Mouse (Mus musculus) liver, embryonic 16.5 days (tissue): ENCODE data around the gene Phf21a. TPM values are rescaled to one million over a fixed set of nuclear protein-coding genes. Genes with fewer than 3 reads are reported as not detected.
"Not testable (repeated sequence)": the region's sequence is repeated elsewhere in the genome, so short reads cannot be mapped to it uniquely, and the experiment has no call there.

Experiments
- ATAC-seq: fragments of 200-750 bp; cut with Nextera tagmentation; 2 replicates; pipeline ENCODE4 v1.8.0; 2017; ENCODE audit warnings: low read depth, mild to moderate bottlenecking, moderate number of reproducible peaks, moderate library complexity
- H3K27ac ChIP-seq: fragments of 300-500 bp; sonication (generic); 2 replicates; pipeline ENCODE4 v1.5.1; 2014; ENCODE audit warnings: mild to moderate bottlenecking, low read length
- H3K27me3 ChIP-seq: fragments of 300-500 bp; sonication (generic); 2 replicates; pipeline ENCODE4 v1.6.1; 2014; ENCODE audit warnings: low read depth, low read length, mixed read lengths; ENCODE audit not compliant: control insufficient read depth, insufficient read depth
- H3K36me3 ChIP-seq: fragments of 300-500 bp; sonication (generic); 2 replicates; pipeline ENCODE4 v1.6.1; 2014; ENCODE audit warnings: mild to moderate bottlenecking; ENCODE audit not compliant: control insufficient read depth, insufficient read depth
- H3K4me1 ChIP-seq: fragments of 300-500 bp; sonication (generic); 2 replicates; pipeline ENCODE4 v1.6.1; 2014; ENCODE audit warnings: low read depth, low read length, mixed read lengths; ENCODE audit not compliant: control insufficient read depth
- H3K4me2 ChIP-seq: fragments of 300-500 bp; sonication (generic); 2 replicates; pipeline ENCODE4 v1.6.1; 2014; ENCODE audit warnings: low read depth, low read length, mixed read lengths
- H3K4me3 ChIP-seq: fragments of 300-500 bp; sonication (generic); 2 replicates; pipeline ENCODE4 v1.5.1; 2014; ENCODE audit warnings: low read depth, mild to moderate bottlenecking, low read length
- H3K9ac ChIP-seq: fragments of 300-500 bp; sonication (generic); 2 replicates; pipeline ENCODE4 v1.6.1; 2014; ENCODE audit warnings: low read depth, low read length
- H3K9me3 ChIP-seq: fragments of 300-500 bp; sonication (generic); replicated peaks from 2 replicates; pipeline ENCODE4 v1.6.1; 2016; ENCODE audit warnings: low read length; ENCODE audit not compliant: control insufficient read depth
- WGBS: fragments of 180-500 bp; shearing (Covaris S2); extraction: QIAGEN DNeasy Blood & Tissue Kit; methylation state at CpG from one replicate; pipeline ENCODE4 v1.1.7; 2014; ENCODE audit not compliant: insufficient replicate concordance; 5-methylcytosine and 5-hydroxymethylcytosine counted together
- polyA plus RNA-seq: library from polyadenylated mRNA; unstranded; fragments of >200 nt; fragmentation: Nextera tagmentation; extraction: Ambion mirVana; gene quantifications from 2 replicates; pipeline ENCODE4 v1.2.1, GENCODE M21; 2015

The Phf21a gene
- polyA plus RNA-seq, 1 experiment from 2014 or later = 2.8 TPM

DNA sequence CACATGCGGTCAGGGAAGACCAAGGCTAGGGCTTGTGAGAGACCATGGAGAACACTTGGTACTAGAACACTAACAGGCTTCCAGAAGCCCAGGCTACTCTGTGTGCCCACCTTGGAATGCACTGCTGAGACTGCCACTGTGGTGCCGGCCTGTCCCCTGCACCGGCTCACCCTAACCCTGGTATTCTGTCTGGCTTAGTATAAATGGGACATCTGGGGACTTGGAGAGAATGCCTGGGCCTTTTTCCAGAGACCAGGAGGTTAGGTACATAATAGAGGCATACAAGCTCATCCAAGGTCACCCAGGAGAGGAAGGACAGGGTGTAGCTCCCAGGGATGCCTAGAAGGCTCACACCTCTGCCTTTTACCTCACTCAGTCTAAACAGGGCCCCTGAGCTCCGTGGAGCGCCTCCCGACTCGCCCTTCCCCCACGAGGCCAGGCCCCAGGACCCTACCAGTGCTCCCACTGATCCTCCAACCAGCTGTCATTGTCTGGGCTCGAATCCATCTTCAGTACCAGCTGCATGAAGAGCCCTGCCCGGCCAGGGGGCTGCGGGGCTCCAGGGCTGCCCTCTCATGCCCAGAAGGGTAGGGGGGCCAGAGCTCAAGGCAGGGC, 298.9 kb downstream of the Phf21a start:
- Histone ChIP-seq H3K27me3 (peaks cover 66% of the 10 kb centered on the region), H3K36me3 (no peaks in the 10 kb centered on the region), H3K4me2 (peak overlapping the region; percentile 11; the same call in 1 of the 2 replicates), H3K27ac (no peak overlapping the region), H3K4me1 (peaks cover 6% of the 10 kb centered on the region), H3K9me3 (no peaks in the 10 kb centered on the region), H3K4me3 (peak overlapping the region; percentile 30), H3K9ac (no peak overlapping the region)
- 34% methylated on average over 11 of the region's 11 CpGs for WGBS
- ATAC-seq = no peak

DNA sequence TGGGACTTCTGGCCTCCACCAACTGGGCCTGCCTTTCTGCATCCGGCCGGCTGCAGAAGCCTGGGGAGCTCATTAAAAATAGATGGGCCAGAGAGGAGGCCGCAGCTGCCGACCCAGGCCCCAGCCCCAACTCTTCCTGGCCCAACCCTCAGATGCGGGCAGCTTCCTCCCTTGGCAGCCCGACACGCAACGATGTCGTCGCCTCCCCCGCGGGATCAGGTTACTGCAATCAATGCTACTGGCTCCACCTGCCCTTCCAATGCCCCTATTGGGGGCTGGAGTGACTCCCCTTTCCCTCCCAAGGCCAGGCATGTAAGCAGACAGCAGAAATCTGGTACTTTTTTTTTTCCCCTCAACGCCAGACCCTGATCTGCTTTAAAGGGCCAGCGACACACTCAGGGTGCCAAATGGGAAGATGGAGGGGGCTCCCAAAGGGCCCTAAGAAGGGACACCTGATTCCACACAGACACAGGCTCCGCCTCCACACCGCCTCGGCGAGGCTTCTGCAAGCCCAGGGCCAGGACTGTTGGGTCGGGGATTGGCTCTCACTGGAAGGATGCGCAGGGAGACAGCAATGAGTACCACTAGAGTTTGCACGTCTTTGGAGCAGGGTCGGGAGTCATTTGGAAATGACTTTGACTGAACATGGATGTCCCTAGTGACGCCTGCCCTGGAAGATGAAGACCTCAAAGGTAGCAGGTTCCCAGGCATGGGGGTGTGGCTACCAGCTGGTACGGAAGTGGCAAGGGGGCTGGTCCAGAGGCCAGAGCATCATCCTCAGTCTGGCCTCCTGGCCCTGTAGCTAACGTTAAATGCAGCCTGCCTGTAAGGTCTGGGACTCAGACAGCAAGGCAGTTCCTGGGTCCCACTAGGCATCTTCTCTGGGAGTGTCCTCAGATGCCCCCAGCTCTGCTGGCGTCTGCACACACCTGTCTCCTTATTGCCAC, 299.7 kb downstream of the Phf21a start:
- WGBS = 6% methylated on average over 26 of the region's 26 CpGs
- no peaks in the 10 kb centered on the region for H3K36me3 ChIP-seq
- H3K4me3 ChIP-seq = peak overlapping the region; percentile 30
- H3K4me2 ChIP-seq = peak overlapping the region; percentile 11; the same call in 1 of the 2 replicates
- ATAC-seq = no peak
- H3K27ac ChIP-seq = no peak overlapping the region
- H3K9ac ChIP-seq = no peak overlapping the region
- no peaks in the 10 kb centered on the region for H3K9me3 ChIP-seq
- H3K27me3 ChIP-seq = peaks cover 62% of the 10 kb centered on the region
- H3K4me1 ChIP-seq = peaks cover 6% of the 10 kb centered on the region

DNA sequence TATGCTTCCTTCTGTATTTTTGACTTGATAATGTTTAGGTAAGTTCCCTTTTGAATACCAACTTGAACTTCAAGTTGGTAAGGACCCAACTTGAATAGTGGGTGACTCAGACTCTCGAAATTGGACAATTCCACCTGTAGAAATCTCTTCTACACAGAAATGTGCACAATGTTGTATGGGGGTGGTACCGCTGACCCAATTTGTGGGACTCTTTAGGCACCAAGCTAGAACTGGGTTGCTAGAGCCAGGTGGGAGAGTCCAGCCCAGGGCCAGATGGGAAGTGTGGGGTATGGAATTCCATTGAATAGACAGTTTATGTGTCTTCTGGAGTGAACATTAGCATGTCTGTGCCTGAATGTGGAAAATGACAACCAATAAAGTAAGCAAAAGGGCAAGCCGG, 302.6 kb downstream of the Phf21a start:
- WGBS = 63% methylated on average over 3 of the region's 3 CpGs
- H3K27me3 ChIP-seq = peaks cover 39% of the 10 kb centered on the region
- ATAC-seq = no peak

DNA sequence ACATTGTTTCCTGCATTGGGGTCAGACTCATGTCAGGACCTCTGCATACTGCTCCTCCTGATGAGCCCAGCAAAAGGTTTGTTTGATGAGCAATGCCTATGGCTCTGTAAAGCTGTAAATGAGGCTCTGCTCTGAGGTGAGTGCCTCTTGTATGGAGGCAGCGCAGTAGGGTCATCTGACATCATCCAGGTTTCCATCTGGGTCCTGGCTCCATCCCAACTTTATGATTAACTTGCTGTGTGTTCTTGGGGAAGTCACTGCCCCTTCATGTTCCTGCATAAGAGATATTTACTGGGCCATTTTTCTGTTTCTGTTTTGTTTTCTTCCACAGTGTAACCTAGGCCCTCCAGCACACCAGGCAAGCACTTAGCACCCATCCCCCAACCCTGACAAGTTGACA, 304.5 kb downstream of the Phf21a start:
- Histone ChIP-seq H3K9me3 (no peaks in the 10 kb centered on the region), H3K27ac (no peak overlapping the region), H3K36me3 (no peaks in the 10 kb centered on the region), H3K9ac (no peak overlapping the region), H3K27me3 (peaks cover 32% of the 10 kb centered on the region), H3K4me3 (no peak overlapping the region), H3K4me2 (no peak overlapping the region), H3K4me1 (no peaks in the 10 kb centered on the region; the same call in 1 of the 2 replicates)
- no peak for ATAC-seq
- 61% methylated on average over 1 of the region's 1 CpGs for whole genome bisulfite sequencing

More for the DNA sequence above, 302.6 kb downstream of the Phf21a start:
- no peak overlapping the region for H3K4me3 ChIP-seq
- H3K27ac ChIP-seq = no peak overlapping the region
- no peak overlapping the region for H3K4me2 ChIP-seq
- H3K36me3 ChIP-seq = no peaks in the 10 kb centered on the region
- no peak overlapping the region for H3K9ac ChIP-seq
- H3K9me3 ChIP-seq = no peaks in the 10 kb centered on the region
- H3K4me1 ChIP-seq = peaks cover under 1% of the 10 kb centered on the region

DNA sequence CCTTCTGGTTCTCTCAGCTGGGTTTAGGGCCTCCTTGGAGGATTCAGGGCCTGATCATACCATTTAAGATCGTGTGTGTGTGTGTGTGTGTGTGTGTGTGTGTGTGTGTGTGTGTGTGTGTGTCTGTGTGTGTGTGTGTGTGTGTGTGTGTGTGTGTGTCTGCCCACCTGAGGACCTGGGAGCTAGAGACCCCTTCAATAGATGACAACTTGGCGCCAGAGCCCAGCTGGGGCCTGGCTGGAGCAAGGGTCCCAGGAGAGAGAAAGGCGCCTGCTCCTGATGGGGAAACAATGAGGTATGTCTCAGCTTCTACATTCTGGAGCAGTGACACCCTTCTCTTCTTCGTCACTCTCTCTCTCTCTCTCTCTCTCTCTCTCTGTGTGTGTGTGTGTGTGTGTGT, 307.0 kb downstream of the Phf21a start:
- not testable (repeated sequence) for H3K27ac ChIP-seq, H3K4me1 ChIP-seq, ATAC-seq, H3K36me3 ChIP-seq, H3K4me2 ChIP-seq, H3K9me3 ChIP-seq, H3K9ac ChIP-seq, H3K4me3 ChIP-seq
- WGBS = 71% methylated on average over 4 of the region's 4 CpGs
- peaks cover 16% of the 10 kb centered on the region for H3K27me3 ChIP-seq

DNA sequence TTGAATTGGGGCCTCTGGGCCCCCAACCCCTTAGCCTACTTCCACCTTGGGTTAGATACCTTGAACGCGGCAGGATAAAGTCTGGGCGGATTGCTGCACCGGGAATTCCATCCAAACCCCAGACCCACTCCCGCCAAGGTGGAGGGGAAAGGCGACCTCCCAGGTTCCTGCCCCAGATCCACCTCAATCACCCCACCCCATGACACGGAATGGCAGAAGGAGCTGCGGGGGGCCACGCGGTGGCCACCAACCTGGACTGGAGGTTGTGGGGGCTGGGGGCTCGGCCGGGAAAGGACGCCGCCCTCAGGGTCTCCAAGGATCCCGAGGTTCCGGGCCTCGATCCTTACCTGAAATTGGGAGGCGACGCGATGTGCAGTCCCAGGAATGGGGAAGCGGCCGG, 307.8 kb downstream of the Phf21a start:
- WGBS = 6% methylated on average over 22 of the region's 22 CpGs
- Histone ChIP-seq H3K4me1 (no peaks in the 10 kb centered on the region; the same call in 1 of the 2 replicates), H3K36me3 (peaks cover 6% of the 10 kb centered on the region), H3K4me3 (peak overlapping the region; percentile 53), H3K9ac (no peak overlapping the region), H3K27me3 (peaks cover 16% of the 10 kb centered on the region), H3K27ac (no peak overlapping the region), H3K4me2 (peak overlapping the region; percentile 65), H3K9me3 (no peaks in the 10 kb centered on the region)
- ATAC-seq = no peak

DNA sequence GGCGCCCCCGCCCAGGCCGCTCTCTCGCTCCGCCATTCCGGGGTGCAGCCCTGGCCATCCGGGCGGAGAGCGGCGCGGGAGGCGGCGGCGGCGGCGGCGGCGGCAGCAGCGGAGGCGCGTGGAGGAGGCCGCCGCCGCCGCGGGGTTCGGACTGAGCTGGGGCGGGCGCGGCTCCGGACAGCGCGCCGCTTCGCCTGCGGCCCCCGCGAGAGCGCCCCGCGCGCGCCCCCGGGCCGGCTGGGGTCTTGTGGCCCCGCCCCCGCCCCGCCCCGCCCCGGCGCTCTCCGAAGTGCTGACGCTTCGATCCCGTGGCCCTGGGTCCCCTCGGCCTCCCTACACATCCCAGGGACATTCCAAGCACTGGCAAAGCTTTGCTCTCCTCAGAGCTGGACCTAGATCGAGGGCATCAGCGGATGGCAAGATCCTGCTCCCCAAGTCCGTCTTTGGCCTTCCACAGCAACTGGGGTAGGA, 308.2 kb downstream of the Phf21a start, which contains the start of gene Mapk8ip1:
Gene Mapk8ip1 (minus strand): TSS at position 173 of the 471 bp plus-strand sequence.
- Histone ChIP-seq H3K4me3 (peak within 1 kb of the TSS; percentile 53), H3K4me2 (peak within 1 kb of the TSS; percentile 65), H3K4me1 (no peaks in the 10 kb centered on the region; the same call in 1 of the 2 replicates), H3K36me3 (peaks cover 6% of the 10 kb centered on the region), H3K9ac (no peak within 1 kb of the TSS), H3K27me3 (peaks cover 16% of the 10 kb centered on the region), H3K9me3 (no peaks in the 10 kb centered on the region), H3K27ac (no peak within 1 kb of the TSS)
- ATAC-seq = peak; percentile 61
- 3% methylated on average over 49 of the region's 59 CpGs for WGBS

DNA sequence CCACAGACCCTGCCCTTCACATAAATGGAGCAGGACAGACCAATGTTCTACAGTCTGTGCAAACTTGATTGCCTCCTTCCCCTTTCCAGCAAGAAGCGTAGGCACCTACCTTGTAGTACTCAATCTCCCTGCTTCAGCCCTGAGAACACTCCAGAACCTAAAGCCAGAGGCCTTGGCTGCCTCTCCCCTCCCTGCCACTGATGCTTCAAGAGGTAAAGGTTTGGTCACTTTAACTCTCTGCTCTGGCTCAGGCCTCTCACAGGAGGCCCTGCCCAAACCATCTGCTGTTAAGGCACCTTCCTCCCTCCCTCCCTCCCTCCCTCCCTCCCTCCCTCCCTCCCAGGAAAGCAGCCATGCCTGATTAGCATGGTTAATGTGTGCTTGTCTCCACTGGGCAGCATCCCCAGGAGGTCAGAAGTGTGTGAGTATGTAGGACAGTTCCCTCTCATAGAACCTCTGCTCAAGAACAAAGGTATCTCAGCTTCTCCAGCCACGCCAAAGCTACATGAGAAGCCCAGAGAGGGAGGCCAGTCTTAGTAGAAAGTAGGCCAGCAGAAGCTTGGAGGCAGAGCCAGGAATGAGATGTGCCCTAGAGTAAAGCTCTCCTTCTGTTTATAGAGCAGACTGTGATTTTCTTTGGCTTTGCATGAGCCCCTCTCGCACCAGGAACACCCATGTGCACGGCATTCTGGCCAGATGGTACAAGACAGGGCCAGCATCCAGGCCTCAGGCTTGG, 309.8 kb downstream of the Phf21a start:
- 73% methylated on average over 4 of the region's 4 CpGs for WGBS
- no peak overlapping the region for H3K4me2 ChIP-seq
- no peaks in the 10 kb centered on the region; the same call in 1 of the 2 replicates for H3K4me1 ChIP-seq
- H3K9me3 ChIP-seq = no peaks in the 10 kb centered on the region
- H3K27me3 ChIP-seq = peaks cover 16% of the 10 kb centered on the region
- ATAC-seq = no peak
- peaks cover 6% of the 10 kb centered on the region for H3K36me3 ChIP-seq
- no peak overlapping the region for H3K27ac ChIP-seq
- H3K9ac ChIP-seq = no peak overlapping the region
- H3K4me3 ChIP-seq = no peak overlapping the region
